Mouse (Mus musculus) small intestine, adult 10 weeks (tissue): ENCODE measurements around the gene Pde6g. TPM values are rescaled to one million over a fixed set of nuclear protein-coding genes. Genes with fewer than 3 reads are reported as not detected.

Source experiments
- polyA plus RNA-seq: library from polyadenylated mRNA; stranded (reverse); fragments of 350-450 nt; fragmentation: Illumina TruSeq; extraction: RNeasy Lipid Tissue Mini Kit (QIAGEN cat#74804); gene quantifications from one replicate; pipeline ENCODE4 v1.2.3, GENCODE M21; 2014; ENCODE audit warnings: low replicate concordance

Pde6g gene
- polyA plus RNA-seq, result not detected

DNA sequence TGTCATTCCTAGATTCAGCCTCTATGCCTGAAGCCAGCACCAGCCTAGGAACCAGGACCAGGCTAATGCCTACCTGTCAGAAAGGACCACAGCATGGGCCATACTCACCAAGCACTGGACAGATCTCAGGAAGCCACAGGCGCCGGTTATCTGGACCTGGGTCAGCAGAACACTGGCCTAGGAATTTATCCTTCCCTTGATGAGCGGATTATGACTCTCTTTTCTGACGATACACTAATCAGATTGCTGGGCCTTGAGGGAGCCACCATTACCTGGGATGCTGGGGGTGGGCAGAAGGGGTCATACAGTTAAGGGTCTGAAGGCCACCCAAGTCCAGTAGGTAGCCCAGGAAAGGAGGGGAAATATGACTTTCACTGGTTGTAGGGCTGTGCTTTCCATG, at the start of gene Pde6g:
TSS of gene Pde6g (minus strand) at position 195 of the 400 bp plus-strand sequence.

DNA sequence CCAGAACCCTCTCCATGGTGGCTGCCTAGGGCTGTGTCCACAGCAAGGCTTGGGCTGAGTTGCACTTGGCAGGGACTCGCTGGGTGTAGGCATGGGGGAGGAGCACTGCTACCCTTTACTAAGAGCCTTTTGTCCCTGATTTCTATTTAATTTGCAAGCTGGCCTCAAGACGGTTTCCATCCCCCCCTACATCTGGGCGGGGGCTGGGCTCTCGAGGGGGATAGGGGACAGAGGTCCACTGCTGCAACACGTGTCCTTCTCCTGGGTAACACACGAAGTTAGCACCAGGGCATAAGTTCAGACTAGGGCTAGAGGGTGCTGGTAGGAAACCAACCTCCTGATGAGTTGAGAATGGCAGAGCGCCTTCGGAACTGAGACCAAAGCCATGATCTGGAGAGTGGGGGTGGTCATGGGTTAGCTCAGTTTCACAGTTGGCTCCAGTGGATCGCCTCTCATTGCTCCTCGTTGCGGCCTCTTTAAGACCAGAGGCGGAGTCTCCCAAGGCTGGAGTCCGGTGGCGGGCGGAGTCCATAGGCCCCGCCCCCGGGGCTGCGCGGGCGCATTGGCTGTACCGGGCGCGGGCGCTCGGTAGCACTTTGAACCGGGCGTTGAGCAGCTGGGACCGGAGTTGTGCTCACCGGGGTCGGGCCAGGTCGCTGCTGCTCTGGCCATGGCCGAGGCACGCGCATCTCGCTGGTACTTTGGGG, 38.2 kb upstream of the Pde6g start, which contains the start of gene Slc25a10:
TSS of gene Slc25a10 (plus strand) at position 524 of the 707 bp plus-strand sequence.

DNA sequence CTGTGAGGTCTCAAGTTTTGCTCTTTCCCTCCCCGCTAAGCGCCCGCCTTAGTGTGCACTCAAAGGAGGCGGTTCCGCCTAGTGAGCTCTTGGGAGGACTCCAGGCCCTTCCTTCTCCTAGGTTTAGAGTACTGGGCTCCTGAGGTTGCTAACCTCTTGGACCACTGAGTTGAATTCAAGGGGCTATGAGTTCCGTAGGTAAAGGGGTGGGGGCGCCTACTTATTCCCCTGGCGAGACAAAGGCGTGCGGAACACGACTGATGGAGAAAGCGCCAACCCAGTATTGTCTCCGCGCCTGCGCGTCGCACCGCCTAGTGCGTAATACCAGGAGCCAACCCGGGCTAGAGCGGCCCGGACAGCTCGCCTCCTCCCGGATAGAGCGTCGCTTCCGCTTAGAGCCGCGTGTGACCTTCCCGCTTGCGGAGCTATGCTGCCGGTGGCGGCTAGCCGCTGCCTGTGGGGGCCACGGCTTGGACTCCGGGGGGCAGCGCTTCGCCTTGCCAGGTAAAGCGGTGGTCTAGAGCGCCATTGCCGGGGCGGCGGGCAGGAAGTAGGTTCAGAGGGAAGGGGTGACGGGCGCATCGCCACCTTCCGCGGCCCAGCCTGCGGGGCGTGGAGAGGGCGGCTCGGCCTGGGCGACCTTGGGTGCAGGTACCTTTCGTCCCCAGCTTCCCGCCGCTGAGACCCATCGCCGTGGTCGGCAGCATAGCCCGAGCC, 31.1 kb upstream of the Pde6g start, which contains the start of gene Mrpl12:
TSS of gene Mrpl12 (plus strand) at position 349 of the 717 bp plus-strand sequence.

GRCm38 (mm10) chr11:120467051-120467735, 13.9 kb upstream of the Pde6g start, which contains the start of gene Arl16:
Arl16 (minus strand) TSS chr11:120467607.

GRCm38 (mm10) chr11:120457772-120458751, 4.8 kb upstream of the Pde6g start, which contains the start of the genes Oxld1 and Ccdc137:
Oxld1 (minus strand) TSS chr11:120458068.
Ccdc137 (plus strand) TSS chr11:120458115.

GRCm38 (mm10) chr11:120442344-120442743, 11.0 kb downstream of the Pde6g start, which contains the start of gene Tspan10:
Tspan10 (plus strand) TSS chr11:120442644.

DNA sequence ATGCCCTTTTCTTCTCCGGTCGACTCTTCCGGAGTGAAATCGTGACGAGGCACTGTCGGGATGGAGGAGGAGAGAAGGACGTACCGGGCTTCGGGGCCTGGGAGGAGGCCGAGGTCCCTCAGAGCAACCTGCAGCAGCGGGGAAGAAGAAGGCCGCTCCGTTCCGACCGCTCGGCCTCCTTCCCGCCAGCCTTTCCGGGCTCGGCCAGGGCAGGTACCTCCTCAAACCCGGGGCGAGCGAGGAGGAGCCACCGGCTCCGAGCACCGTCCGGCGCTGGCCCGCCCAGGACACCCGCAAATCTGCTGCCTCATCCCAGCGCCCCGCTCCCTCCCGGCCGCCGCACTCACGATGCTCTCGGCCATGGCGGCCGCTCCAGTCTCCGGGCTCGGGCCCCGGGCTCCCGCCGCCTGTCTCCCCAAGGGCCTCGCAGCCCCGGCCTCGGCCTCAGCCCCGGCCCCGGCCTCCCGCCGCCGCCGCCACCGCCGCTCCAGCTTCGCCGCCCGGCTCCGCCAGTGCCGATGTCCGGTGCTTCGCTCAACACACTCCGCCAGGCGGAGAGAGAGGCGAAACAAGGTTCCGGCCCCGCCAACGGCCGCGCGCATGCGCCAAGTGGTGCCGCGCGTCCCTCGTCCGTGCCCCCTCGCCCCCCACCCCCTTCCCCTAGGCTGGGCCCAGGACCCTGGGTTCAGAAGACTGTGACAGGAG, 16.0 kb downstream of the Pde6g start, which contains the start of gene Nploc4:
TSS of gene Nploc4 (minus strand) at position 557 of the 705 bp plus-strand sequence.

Other genes with a start within 250 kb of the Pde6g start
- 0.89 TPM for gene Bahcc1, start 220.6 kb downstream of the Pde6g start, polyA plus RNA-seq
- 737 TPM for gene Actg1, start 105.0 kb downstream of the Pde6g start, polyA plus RNA-seq
- not detected for gene Fscn2, start 92.0 kb downstream of the Pde6g start, polyA plus RNA-seq
- 0.19 TPM for gene Faap100, start 74.7 kb downstream of the Pde6g start, polyA plus RNA-seq
- 10.0 TPM for gene Nploc4, start 15.8 kb downstream of the Pde6g start, polyA plus RNA-seq
- not detected for gene Tspan10, start 10.9 kb downstream of the Pde6g start, polyA plus RNA-seq
- gene Oxld1, start 4.6 kb upstream of the Pde6g start, polyA plus RNA-seq, result not detected
- gene Ccdc137, start 4.6 kb upstream of the Pde6g start, polyA plus RNA-seq, result 6.7 TPM
- gene Arl16, start 14.1 kb upstream of the Pde6g start, polyA plus RNA-seq, result 5.3 TPM
- 1.6 TPM for gene Mrpl12, start 31.1 kb upstream of the Pde6g start, polyA plus RNA-seq
- 1.6 TPM for gene Slc25a10, start 38.3 kb upstream of the Pde6g start, polyA plus RNA-seq
- gene Gcgr, start 77.2 kb upstream of the Pde6g start, polyA plus RNA-seq, result not detected
- gene Mcrip1, start 96.2 kb upstream of the Pde6g start, polyA plus RNA-seq, result not detected
- gene Ppp1r27, start 97.6 kb upstream of the Pde6g start, polyA plus RNA-seq, result not detected
- gene P4hb, start 119.8 kb upstream of the Pde6g start, polyA plus RNA-seq, result 728 TPM
- gene Arhgdia, start 128.1 kb upstream of the Pde6g start, polyA plus RNA-seq, result 24.2 TPM
- 18.5 TPM for gene Alyref, start 144.9 kb upstream of the Pde6g start, polyA plus RNA-seq
- 8.2 TPM for gene Anapc11, start 144.9 kb upstream of the Pde6g start, polyA plus RNA-seq
- gene Npb, start 155.0 kb upstream of the Pde6g start, polyA plus RNA-seq, result not detected
- 28.6 TPM for gene Pcyt2, start 164.4 kb upstream of the Pde6g start, polyA plus RNA-seq
- 9.2 TPM for gene Sirt7, start 171.7 kb upstream of the Pde6g start, polyA plus RNA-seq
- gene Mafg, start 180.1 kb upstream of the Pde6g start, polyA plus RNA-seq, result 10.0 TPM
- gene Pycr1, start 190.3 kb upstream of the Pde6g start, polyA plus RNA-seq, result 1.4 TPM
- not detected for gene Myadml2, start 194.7 kb upstream of the Pde6g start, polyA plus RNA-seq
- not detected for gene Notum, start 207.7 kb upstream of the Pde6g start, polyA plus RNA-seq
- 3.6 TPM for gene Aspscr1, start 219.5 kb upstream of the Pde6g start, polyA plus RNA-seq